Mouse (Mus musculus): ENCODE data around the gene Cxcl16.

GRCm38 (mm10) chr11:70487816-70488215 is 28.0 kb upstream of the Cxcl16 start:
- no peak for TF ChIP-seq POLR2A (IDR thresholded peaks at IDR 0.05; ENCODE audit: insufficient read depth, low read depth, low read length)
- TF ChIP-seq CTCF (IDR thresholded peaks at IDR 0.05) = no peak
- TF ChIP-seq EP300 (IDR thresholded peaks at IDR 0.05; ENCODE audit: insufficient read depth, low read depth, low read length) = no peak
